Mouse (Mus musculus) pancreas, adult 10 weeks (tissue): ENCODE data around the gene 4933402D24Rik. TPM values are rescaled to one million over a fixed set of nuclear protein-coding genes. Genes with fewer than 3 reads are reported as not detected.

ENCODE experiments used
- polyA plus RNA-seq: library from polyadenylated mRNA; stranded (reverse); fragments of 350-450 nt; fragmentation: Illumina TruSeq; extraction: RNeasy Lipid Tissue Mini Kit (QIAGEN cat#74804); gene quantifications from one replicate; pipeline ENCODE4 v1.2.3, GENCODE M21; 2015; ENCODE audit warnings: low read depth, low replicate concordance; ENCODE audit not compliant: insufficient read depth

The 4933402D24Rik gene
- not detected for polyA plus RNA-seq

DNA sequence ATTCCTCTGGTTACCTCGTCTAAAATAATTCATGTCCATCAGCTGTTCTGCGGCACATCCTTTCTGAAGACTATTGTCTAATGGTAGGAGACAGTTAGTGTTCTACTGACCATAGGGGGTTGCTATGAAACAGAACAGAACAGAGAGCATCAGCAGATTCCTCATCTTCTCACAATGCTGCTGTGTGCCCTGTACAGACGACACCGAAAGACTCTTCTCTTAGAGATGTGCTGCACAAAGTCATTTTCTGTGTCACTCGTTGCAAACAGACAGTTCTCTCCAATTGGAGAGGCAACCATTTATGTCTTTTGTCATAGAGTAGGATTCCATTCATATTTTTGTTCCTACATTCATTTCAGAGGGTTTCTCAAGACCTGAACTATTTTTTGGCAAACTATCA, at the start of gene 4933402D24Rik:
Gene 4933402D24Rik (minus strand): TSS at position 101 of the 400 bp plus-strand sequence.

DNA sequence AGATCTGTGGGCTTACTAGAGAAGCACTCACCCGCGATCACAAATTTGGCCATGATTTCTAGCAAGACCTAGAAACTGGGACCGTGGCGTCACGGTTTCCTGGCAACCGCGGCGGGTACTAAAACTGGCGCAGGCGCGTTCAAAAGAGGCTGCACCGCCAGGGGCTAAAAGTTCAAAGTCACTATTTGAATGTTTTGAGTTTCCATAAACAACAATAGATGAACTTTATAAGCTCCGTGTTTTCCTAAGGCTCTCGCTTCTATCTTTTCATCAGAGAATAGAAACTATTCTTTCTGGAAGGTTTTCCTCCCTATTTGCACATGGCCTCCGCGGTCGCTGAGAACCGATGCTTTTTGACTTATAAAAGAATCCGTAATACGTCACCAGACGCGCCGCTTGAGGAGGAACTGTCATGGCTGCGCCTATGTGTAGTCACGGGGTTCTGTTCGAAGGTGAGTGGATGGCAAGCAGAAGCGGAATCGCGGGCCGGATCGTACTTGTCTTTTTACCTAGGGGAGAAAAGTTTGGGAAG, 38.8 kb downstream of the 4933402D24Rik start, which contains the start of the genes Mdh1b and Fastkd2:
Gene Mdh1b (minus strand): TSS at position 79 of the 532 bp plus-strand sequence.
Gene Fastkd2 (plus strand): TSS at position 375 of the 532 bp plus-strand sequence.

Other genes with a start within 250 kb of the 4933402D24Rik start
- not detected for gene Gm39653, start 153.3 kb downstream of the 4933402D24Rik start, polyA plus RNA-seq
- gene Dytn, start 82.3 kb downstream of the 4933402D24Rik start, polyA plus RNA-seq, result not detected
- not detected for gene Mdh1b, start 38.9 kb downstream of the 4933402D24Rik start, polyA plus RNA-seq
- gene Fastkd2, start 38.7 kb downstream of the 4933402D24Rik start, polyA plus RNA-seq, result 17.2 TPM